Mouse (Mus musculus) cerebellum, adult 2 months (tissue): Measurements from ENCODE around the gene Atrnl1.

ENCODE experiments used
- CTCF ChIP-seq: fragments of 200-500 bp; IDR thresholded peaks from 2 replicates; pipeline ENCODE4 v1.5.1; 2011; ENCODE audit warnings: low read depth, mild to moderate bottlenecking, control low read depth, low read length, moderate library complexity, borderline replicate concordance; ENCODE audit not compliant: insufficient read depth
- POLR2A ChIP-seq: fragments of 200-500 bp; IDR thresholded peaks from 2 replicates; pipeline ENCODE4 v1.6.1; 2011; ENCODE audit warnings: low read length, control low read depth, borderline replicate concordance; ENCODE audit not compliant: insufficient read depth

DNA sequence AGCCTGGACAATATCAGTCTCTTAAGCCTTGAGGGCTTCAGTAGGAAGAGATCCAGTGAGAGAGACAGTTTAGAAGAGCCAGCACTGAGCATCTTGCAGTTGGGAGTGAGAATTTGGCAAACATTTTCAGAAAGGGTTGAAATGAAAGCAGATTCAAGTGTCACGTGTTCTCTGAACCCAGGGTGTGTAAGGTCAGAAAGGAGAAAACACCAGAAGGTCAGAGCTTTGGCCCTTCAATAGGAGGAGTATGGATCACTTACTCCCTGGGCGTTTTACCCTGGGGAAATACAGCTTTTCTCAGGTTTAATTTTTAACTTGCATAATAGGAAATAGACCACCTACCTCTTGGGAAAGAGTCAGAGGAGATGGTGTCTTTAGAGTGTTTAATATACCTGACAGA is 457.3 kb downstream of the Atrnl1 start:
- TF ChIP-seq CTCF = no peak
- no peak for TF ChIP-seq POLR2A
